Mouse (Mus musculus): ENCODE measurements at regions not wholly inside any gene's neighbourhood (a gene's known extent, or its start where the extent isn't known, plus 50 kb on each side); places are given as distances from the start of the nearest gene placed in this dataset.

- TF ChIP-seq CTCF (IDR thresholded peaks at IDR 0.05; ENCODE audit: borderline replicate concordance, insufficient read depth, low read depth, low read length) (no peak), POLR2A (IDR thresholded peaks at IDR 0.05; ENCODE audit: borderline replicate concordance, insufficient read depth, low read length) (no peak)
Measured at GRCm38 (mm10) chr2:137847901-137848300, 408.5 kb upstream of the Btbd3 start.

All from cerebellum, adult 2 months (tissue).